Mouse (Mus musculus): ENCODE measurements around the gene Mrpl55. TPM values are rescaled to one million over a fixed set of nuclear protein-coding genes. Genes with fewer than 3 reads are reported as not detected.
"Not testable (repeated sequence)": the region's sequence is repeated elsewhere in the genome, so short reads cannot be mapped to it uniquely, and the experiment has no call there.

Gene Mrpl55
- polyA plus RNA-seq, 1 experiment from 2014 or later = 110 TPM

GRCm38 (mm10) chr11:59191231-59192058 is 10.8 kb upstream of the Mrpl55 start:
- DNase-seq (ENCODE audit: low spot score) = peak; percentile 89

- no peak for DNase-seq (ENCODE audit: low spot score)
Observed at GRCm38 (mm10) chr11:59192059-59192386, 10.3 kb upstream of the Mrpl55 start, which contains the start of gene Guk1. Gene Guk1 (minus strand): TSS chr11:59192212.

GRCm38 (mm10) chr11:59196230-59196629 is 6.1 kb upstream of the Mrpl55 start:
- DNase-seq (ENCODE audit: low spot score) = no peak

GRCm38 (mm10) chr11:59201216-59202002 is 877 bp upstream of the Mrpl55 start:
- DNase-seq (ENCODE audit: low spot score) = no peak

- peak; percentile 95 for DNase-seq (ENCODE audit: low spot score)
Observed at GRCm38 (mm10) chr11:59208153-59208831, 6.0 kb downstream of the Mrpl55 start, which contains the start of gene 2310033P09Rik. Gene 2310033P09Rik (plus strand): TSS chr11:59208321.

GRCm38 (mm10) chr11:59209003-59209441 is 6.7 kb downstream of the Mrpl55 start:
- peak; percentile 52 for DNase-seq (ENCODE audit: low spot score)

GRCm38 (mm10) chr11:59209580-59209979 is 7.3 kb downstream of the Mrpl55 start:
- DNase-seq (ENCODE audit: low spot score) = no peak

- DNase-seq (ENCODE audit: low spot score) = no peak
Observed at GRCm38 (mm10) chr11:59210020-59210419, 7.7 kb downstream of the Mrpl55 start.

- not testable (repeated sequence) for DNase-seq (ENCODE audit: low spot score)
Observed at GRCm38 (mm10) chr11:59211561-59211960, 9.3 kb downstream of the Mrpl55 start.

- peak; percentile 52 for DNase-seq (ENCODE audit: low spot score)
Observed at GRCm38 (mm10) chr11:59212320-59212719, 10.0 kb downstream of the Mrpl55 start.

GRCm38 (mm10) chr11:59212892-59213494 is 10.7 kb downstream of the Mrpl55 start:
- DNase-seq (ENCODE audit: low spot score) = no peak

GRCm38 (mm10) chr11:59216955-59217354 is 14.7 kb downstream of the Mrpl55 start:
- no peak for DNase-seq (ENCODE audit: low spot score)

GRCm38 (mm10) chr11:59218389-59218998 is 16.2 kb downstream of the Mrpl55 start:
- DNase-seq (ENCODE audit: low spot score) = no peak

GRCm38 (mm10) chr11:59219064-59219463 is 16.8 kb downstream of the Mrpl55 start:
- DNase-seq (ENCODE audit: low spot score) = peak; percentile 44

- no peak for DNase-seq (ENCODE audit: low spot score)
Observed at GRCm38 (mm10) chr11:59221604-59222003, 19.3 kb downstream of the Mrpl55 start.

GRCm38 (mm10) chr11:59222306-59222705 is 20.0 kb downstream of the Mrpl55 start:
- no peak for DNase-seq (ENCODE audit: low spot score)

- DNase-seq (ENCODE audit: low spot score) = no peak
Observed at GRCm38 (mm10) chr11:59224025-59224424, 21.7 kb downstream of the Mrpl55 start.

GRCm38 (mm10) chr11:59224470-59224869 is 22.2 kb downstream of the Mrpl55 start:
- no peak for DNase-seq (ENCODE audit: low spot score)

GRCm38 (mm10) chr11:59225167-59225566 is 22.9 kb downstream of the Mrpl55 start:
- no peak for DNase-seq (ENCODE audit: low spot score)

- DNase-seq (ENCODE audit: low spot score) = no peak
Observed at GRCm38 (mm10) chr11:59226251-59226650, 24.0 kb downstream of the Mrpl55 start.
